Mouse (Mus musculus): ENCODE data around the gene Greb1. TPM values are rescaled to one million over a fixed set of nuclear protein-coding genes. Genes with fewer than 3 reads are reported as not detected.

Gene Greb1
- polyA plus RNA-seq (2012; fragmentation: generic; extraction: Trizol), result 0.44 TPM

- Histone ChIP-seq H3ac (ENCODE audit: control insufficient read depth, insufficient read length) (no peak within 1 kb of the TSS), H3K79me2 (ENCODE audit: control insufficient read depth, insufficient read depth) (no peaks in the 10 kb centered on the region), H3K27me3 (ENCODE audit: control insufficient read depth, insufficient read depth, insufficient read length) (peaks cover 21% of the 10 kb centered on the region), H3K4me2 (ENCODE audit: low read depth) (no peak within 1 kb of the TSS), H3K36me3 (ENCODE audit: control insufficient read depth, insufficient read depth) (no peaks in the 10 kb centered on the region), H3K4me3 (no peak within 1 kb of the TSS)
- TF ChIP-seq CEBPB (IDR thresholded peaks at IDR 0.05; ENCODE audit: insufficient read depth, poor library complexity, severe bottlenecking) (no peak), SRF (IDR thresholded peaks at IDR 0.05; ENCODE audit: control insufficient read depth, insufficient read length, low read depth) (no peak), MYOD1 (IDR thresholded peaks at IDR 0.05; ENCODE audit: control insufficient read depth in 1 of 3, insufficient read length in 2 of 3, low read depth in 2 of 3) (no peak), MAX (IDR thresholded peaks at IDR 0.05; ENCODE audit: low read depth) (no peak), E2F4 (IDR thresholded peaks at IDR 0.05; ENCODE audit: insufficient read depth) (no peak), TCF12 (IDR thresholded peaks at IDR 0.05; ENCODE audit: insufficient read depth, poor library complexity, severe bottlenecking) (no peak), TCF3 (IDR thresholded peaks at IDR 0.05; ENCODE audit: insufficient read length, low read depth) (no peak), USF1 (IDR thresholded peaks at IDR 0.05; ENCODE audit: low read depth) (no peak), POLR2AphosphoS2 (IDR thresholded peaks at IDR 0.05; ENCODE audit: insufficient read length, low read depth) (no peak), REST (IDR thresholded peaks at IDR 0.05; ENCODE audit: insufficient read depth, insufficient read length) (no peak), MYOG (IDR thresholded peaks at IDR 0.05; ENCODE audit: control insufficient read depth in 1 of 3, insufficient read depth in 1 of 3, insufficient read length in 2 of 3, low read depth in 2 of 3) (no peak), POLR2A (IDR thresholded peaks at IDR 0.05; ENCODE audit: insufficient read length, low read depth) (no peak)
These were observed at the start of gene Greb1 for GRCm38 (mm10) chr12:16800259-16800958. Greb1 (minus strand) TSS chr12:16800886.

- Histone ChIP-seq H3K27me3 (ENCODE audit: control insufficient read depth, insufficient read depth, insufficient read length) (no peaks in the 10 kb centered on the region), H3K79me2 (ENCODE audit: control insufficient read depth, insufficient read depth) (no peaks in the 10 kb centered on the region), H3K4me3 (no peak overlapping the region), H3K4me2 (ENCODE audit: low read depth) (peak overlapping the region; percentile 94), H3ac (ENCODE audit: control insufficient read depth, insufficient read length) (no peak overlapping the region), H3K36me3 (ENCODE audit: control insufficient read depth, insufficient read depth) (no peaks in the 10 kb centered on the region)
- TF ChIP-seq USF1 (IDR thresholded peaks at IDR 0.05; ENCODE audit: low read depth) (no peak), MYOD1 (IDR thresholded peaks at IDR 0.05; ENCODE audit: control insufficient read depth in 1 of 3, insufficient read length in 2 of 3, low read depth in 2 of 3) (peak in 1 of 3 experiments; percentile 20)
These were observed 49.1 kb upstream of the Greb1 start for GRCm38 (mm10) chr12:16849821-16850220.

GRCm38 (mm10) chr12:16848501-16848900 is 47.8 kb upstream of the Greb1 start:
- Histone ChIP-seq H3K36me3 (ENCODE audit: control insufficient read depth, insufficient read depth) (no peaks in the 10 kb centered on the region), H3K79me2 (ENCODE audit: control insufficient read depth, insufficient read depth) (no peaks in the 10 kb centered on the region), H3K4me2 (ENCODE audit: low read depth) (no peak overlapping the region), H3K4me3 (no peak overlapping the region), H3ac (ENCODE audit: control insufficient read depth, insufficient read length) (no peak overlapping the region), H3K27me3 (ENCODE audit: control insufficient read depth, insufficient read depth, insufficient read length) (no peaks in the 10 kb centered on the region)
- TF ChIP-seq SRF (IDR thresholded peaks at IDR 0.05; ENCODE audit: control insufficient read depth, insufficient read length, low read depth) (peak; percentile 37), USF1 (IDR thresholded peaks at IDR 0.05; ENCODE audit: low read depth) (no peak), TCF3 (IDR thresholded peaks at IDR 0.05; ENCODE audit: insufficient read length, low read depth) (no peak), POLR2A (IDR thresholded peaks at IDR 0.05; ENCODE audit: insufficient read length, low read depth) (no peak), TCF12 (IDR thresholded peaks at IDR 0.05; ENCODE audit: insufficient read depth, poor library complexity, severe bottlenecking) (no peak)

- Histone ChIP-seq H3K36me3 (ENCODE audit: control insufficient read depth, insufficient read depth) (no peaks in the 10 kb centered on the region), H3K4me2 (ENCODE audit: low read depth) (no peak overlapping the region), H3K79me2 (ENCODE audit: control insufficient read depth, insufficient read depth) (no peaks in the 10 kb centered on the region), H3ac (ENCODE audit: control insufficient read depth, insufficient read length) (no peak overlapping the region), H3K27me3 (ENCODE audit: control insufficient read depth, insufficient read depth, insufficient read length) (no peaks in the 10 kb centered on the region), H3K4me3 (no peak overlapping the region)
- TF ChIP-seq MYOD1 (IDR thresholded peaks at IDR 0.05; ENCODE audit: control insufficient read depth in 1 of 3, insufficient read length in 2 of 3, low read depth in 2 of 3) (no peak), MAX (IDR thresholded peaks at IDR 0.05; ENCODE audit: low read depth) (no peak), E2F4 (IDR thresholded peaks at IDR 0.05; ENCODE audit: insufficient read depth) (no peak), TCF3 (IDR thresholded peaks at IDR 0.05; ENCODE audit: insufficient read length, low read depth) (no peak), POLR2A (IDR thresholded peaks at IDR 0.05; ENCODE audit: insufficient read length, low read depth) (no peak), CEBPB (IDR thresholded peaks at IDR 0.05; ENCODE audit: insufficient read depth, poor library complexity, severe bottlenecking) (no peak), POLR2AphosphoS2 (IDR thresholded peaks at IDR 0.05; ENCODE audit: insufficient read length, low read depth) (no peak)
These were observed 46.6 kb upstream of the Greb1 start for GRCm38 (mm10) chr12:16847204-16847792.

- TF ChIP-seq REST (IDR thresholded peaks at IDR 0.05; ENCODE audit: insufficient read depth, insufficient read length) (no peak), TCF3 (IDR thresholded peaks at IDR 0.05; ENCODE audit: insufficient read length, low read depth) (no peak), POLR2AphosphoS2 (IDR thresholded peaks at IDR 0.05; ENCODE audit: insufficient read length, low read depth) (no peak), SRF (IDR thresholded peaks at IDR 0.05; ENCODE audit: control insufficient read depth, insufficient read length, low read depth) (no peak), CEBPB (IDR thresholded peaks at IDR 0.05; ENCODE audit: insufficient read depth, poor library complexity, severe bottlenecking) (no peak), TCF12 (IDR thresholded peaks at IDR 0.05; ENCODE audit: insufficient read depth, poor library complexity, severe bottlenecking) (no peak), MYOD1 (IDR thresholded peaks at IDR 0.05; ENCODE audit: control insufficient read depth in 1 of 3, insufficient read length in 2 of 3, low read depth in 2 of 3) (no peak), MAX (IDR thresholded peaks at IDR 0.05; ENCODE audit: low read depth) (no peak), MYOG (IDR thresholded peaks at IDR 0.05; ENCODE audit: control insufficient read depth in 1 of 3, insufficient read depth in 1 of 3, insufficient read length in 2 of 3, low read depth in 2 of 3) (no peak), POLR2A (IDR thresholded peaks at IDR 0.05; ENCODE audit: insufficient read length, low read depth) (no peak), E2F4 (IDR thresholded peaks at IDR 0.05; ENCODE audit: insufficient read depth) (no peak), USF1 (IDR thresholded peaks at IDR 0.05; ENCODE audit: low read depth) (no peak)
- H3K27me3 ChIP-seq (ENCODE audit: control insufficient read depth, insufficient read depth, insufficient read length), result no peaks in the 10 kb centered on the region
- no peak overlapping the region for H3ac ChIP-seq (ENCODE audit: control insufficient read depth, insufficient read length)
- no peak overlapping the region for H3K4me2 ChIP-seq (ENCODE audit: low read depth)
- H3K36me3 ChIP-seq (ENCODE audit: control insufficient read depth, insufficient read depth), result no peaks in the 10 kb centered on the region
- no peak overlapping the region for H3K4me3 ChIP-seq
- no peaks in the 10 kb centered on the region for H3K79me2 ChIP-seq (ENCODE audit: control insufficient read depth, insufficient read depth)
These were observed 44.2 kb upstream of the Greb1 start for GRCm38 (mm10) chr12:16844623-16845592.

Data from myocyte (in vitro differentiated cells).